Mouse (Mus musculus): ENCODE results near the gene Lman2l.

The Lman2l gene

DNA sequence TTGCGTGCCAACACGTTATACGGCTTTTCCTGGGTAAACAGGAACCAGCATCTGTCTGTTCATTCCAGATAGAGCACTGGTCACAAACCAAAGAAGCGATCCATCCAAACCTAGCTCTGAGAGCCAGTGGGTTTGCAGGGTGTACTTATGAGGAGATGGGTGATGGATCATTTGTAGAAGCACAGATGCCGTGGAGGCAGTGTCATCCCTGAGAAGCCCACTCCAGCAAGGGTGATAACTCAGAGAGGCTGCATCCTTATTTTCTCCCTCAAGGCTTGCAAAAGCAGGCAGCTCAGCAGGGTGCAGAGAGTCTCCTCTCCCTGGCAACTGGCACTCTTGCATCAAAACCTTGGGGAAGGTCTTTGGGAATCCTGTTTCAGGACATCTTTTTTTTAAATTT is 13.1 kb upstream of the Lman2l start:
- no peak for DNase-seq (ENCODE audit: low read depth)

DNA sequence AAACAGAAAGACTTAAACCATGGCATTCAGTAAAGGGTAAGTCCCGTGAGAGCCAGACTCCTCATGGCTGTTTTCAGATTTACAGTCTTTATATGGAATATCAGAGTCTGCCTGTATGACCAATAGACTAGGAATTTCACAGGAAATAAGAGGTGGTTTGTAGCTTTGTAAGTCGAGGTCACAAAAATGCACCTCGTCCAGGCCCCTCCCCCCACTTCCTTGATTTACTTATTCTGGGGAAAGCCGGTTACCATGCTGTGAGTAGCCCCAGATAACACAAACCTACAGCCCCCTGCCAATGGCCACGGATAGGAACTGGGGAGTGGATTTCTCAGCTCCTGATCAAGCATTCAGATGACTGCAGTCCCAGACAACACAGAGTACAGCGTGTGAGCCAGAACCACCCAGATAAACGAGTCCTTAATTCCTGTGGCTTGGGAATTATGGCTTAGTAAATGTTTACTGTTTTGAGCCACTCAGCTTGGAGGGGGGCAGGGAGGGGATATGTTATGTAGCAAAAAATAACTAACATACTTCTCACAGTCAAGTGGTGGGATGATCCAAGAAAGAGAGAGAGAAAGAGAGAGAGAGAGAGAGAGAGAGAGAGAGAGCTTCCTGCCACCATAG is 12.4 kb upstream of the Lman2l start:
- DNase-seq (ENCODE audit: low read depth), result no peak

DNA sequence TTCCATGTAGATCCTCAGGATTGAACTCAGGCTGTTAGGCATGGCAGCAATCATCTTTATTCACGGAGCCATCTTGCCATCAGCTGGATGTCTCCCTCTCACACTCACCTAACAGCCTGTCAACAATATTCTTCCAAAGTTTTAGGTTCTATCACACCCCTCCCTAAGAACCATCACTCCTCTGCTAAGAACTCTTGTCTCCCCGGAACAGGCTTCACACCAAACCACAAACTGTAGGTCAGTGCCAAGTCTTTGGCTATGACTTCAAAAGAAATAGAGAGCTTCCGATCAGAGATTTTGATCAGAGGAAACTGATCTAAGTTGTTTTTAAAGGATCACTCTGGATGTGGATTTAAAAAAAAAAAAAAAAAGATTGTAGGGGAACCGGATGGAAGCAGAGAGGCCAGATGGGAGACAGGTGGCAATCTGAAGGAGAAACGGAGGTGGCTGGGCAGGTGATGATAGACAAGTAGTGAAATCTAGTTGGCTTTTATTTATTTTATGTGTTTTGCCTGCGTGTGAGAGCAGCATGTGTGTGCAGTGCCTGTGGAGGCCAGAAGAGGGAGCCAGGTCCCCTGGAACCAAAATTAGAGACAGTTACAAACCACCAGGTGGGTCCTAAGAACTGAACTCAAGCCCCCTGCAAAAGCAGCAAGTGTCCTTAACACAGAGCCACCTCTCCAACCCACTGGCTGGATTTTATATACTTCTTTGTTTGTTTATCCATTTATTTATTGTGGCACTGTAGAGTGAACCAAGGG is 9.2 kb upstream of the Lman2l start:
- no peak for DNase-seq (ENCODE audit: low read depth)

DNA sequence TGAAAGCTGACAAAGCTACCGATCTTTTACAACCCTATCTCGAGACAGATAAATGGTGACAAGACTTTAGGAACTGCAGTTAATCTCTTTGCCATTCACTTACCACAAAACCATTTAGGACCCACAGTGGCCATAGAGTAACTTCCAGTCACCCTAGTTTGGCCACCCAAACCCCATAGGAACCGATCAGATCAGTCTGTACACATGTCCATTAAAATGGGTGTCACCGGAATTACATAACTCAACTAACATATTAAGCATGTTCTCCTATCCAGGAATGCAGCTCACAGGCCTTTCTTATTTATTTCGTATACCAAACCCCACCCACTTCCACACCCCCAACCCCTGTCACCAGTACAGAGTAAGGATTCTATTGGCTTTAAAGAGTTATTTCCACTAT is 1.8 kb upstream of the Lman2l start:
- no peak for DNase-seq (ENCODE audit: low read depth)

DNA sequence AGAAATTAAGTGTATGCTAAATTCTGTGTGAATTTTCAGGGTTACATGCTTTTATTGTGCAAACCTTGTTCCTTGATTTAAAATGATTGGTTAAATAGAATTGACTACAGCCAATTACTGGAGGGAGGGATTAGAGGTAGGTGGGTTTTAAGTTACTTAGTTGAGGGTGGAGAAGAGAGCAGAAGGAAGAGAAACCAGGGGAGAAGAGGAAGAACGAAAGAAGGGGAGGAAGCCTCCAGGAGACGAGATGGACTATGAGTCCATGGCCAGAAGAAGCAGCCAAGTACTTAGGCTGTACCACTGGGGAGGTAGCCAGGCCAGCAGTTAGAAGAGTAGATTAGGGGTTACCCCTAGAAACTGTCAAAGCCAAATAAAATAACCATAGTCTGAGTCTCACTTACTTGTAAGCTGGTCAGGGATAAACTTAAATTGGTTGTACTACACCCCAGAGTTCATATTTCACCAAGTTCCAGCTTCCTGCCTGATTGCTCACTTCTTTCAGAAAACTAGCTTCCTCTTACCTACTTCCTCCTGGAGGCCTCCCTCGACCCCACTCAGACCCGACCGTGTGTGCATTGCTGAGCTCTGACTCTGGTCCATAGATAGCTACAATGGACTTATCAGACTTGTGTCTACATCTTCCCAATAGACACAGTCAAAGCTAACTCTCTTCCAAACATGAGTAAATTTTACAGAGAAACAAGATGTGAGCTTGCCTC is 1.2 kb upstream of the Lman2l start:
- DNase-seq (ENCODE audit: low read depth), result no peak

DNA sequence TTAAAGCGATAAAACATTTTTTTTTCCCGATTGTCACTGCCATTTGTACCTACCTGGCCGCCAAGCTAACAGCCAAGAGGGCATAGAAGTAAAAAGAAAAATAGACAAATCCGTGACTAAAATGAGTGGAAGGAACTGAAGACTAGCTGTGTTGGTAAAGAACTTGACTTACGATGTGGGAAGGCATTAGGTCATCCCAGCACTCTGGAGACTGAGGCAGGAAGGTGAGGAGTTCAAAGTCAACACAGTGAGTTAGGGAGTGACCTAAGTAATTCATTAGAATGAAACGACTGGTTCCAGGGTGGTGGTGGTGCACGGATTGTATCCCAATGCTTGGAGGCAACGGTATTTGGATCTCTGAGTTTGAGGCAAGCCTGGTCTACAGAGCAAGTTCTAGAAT is 437 bp upstream of the Lman2l start:
- DNase-seq (ENCODE audit: low read depth), result no peak

DNA sequence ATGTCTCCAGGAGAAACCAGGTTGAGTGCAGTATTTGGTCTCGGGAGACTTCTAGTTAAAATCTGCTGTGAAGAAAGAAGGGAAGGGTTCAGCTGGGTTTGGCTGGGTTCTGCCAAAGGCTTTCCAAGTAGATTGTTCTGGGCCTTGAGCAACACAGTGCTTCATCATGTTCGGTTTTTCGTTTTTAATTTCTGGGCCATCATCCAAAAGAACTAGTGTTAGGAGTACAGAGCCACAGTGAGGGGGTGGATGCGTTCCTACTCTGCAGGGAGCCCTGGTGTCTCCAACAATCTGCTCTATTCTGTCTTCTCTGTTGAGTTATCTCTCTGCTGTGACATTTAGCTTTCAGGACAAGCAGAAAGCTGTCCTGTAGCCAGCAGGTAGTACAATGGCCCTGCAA is 4.0 kb downstream of the Lman2l start:
- DNase-seq (ENCODE audit: low read depth), result no peak

DNA sequence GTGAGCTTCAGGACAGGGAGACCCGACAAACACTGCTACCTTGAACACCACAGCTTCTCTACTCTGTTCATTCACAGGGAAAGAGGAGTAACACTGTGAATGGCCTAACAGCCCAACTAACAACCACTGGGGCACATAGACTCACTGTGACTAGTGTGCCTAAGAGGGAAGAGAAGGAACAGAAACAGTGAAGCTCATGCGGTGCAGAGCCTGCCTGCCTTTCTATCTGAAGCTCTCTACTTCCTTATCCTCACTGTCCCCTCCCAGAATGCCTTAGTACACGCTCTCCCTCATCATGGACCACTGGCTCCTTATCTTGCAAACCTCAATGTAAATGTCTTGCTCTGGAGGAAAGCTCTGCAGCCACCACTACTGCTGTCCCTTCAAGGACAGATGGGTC is 7.8 kb downstream of the Lman2l start:
- no peak for DNase-seq (ENCODE audit: low read depth)

DNA sequence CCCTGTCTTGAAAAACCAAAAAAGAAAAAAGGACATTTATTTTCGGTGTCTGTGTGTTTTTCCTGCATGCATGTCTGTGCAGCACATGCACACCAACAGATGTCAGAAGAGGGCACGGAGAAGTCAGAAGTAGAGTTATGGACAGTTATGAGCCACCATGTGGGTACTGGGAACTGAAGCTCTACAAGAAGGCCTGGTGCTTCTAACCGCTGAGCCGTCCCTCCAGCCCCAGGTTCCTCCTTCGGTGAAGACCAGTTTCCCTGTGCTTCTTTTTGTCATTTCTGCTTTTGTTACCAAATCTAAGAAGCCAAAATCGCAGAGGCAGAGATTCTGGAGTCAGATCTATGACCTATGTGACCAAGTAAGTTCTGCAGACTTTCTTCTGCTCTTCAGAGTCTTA is 8.6 kb downstream of the Lman2l start:
- no peak for DNase-seq (ENCODE audit: low read depth)

DNA sequence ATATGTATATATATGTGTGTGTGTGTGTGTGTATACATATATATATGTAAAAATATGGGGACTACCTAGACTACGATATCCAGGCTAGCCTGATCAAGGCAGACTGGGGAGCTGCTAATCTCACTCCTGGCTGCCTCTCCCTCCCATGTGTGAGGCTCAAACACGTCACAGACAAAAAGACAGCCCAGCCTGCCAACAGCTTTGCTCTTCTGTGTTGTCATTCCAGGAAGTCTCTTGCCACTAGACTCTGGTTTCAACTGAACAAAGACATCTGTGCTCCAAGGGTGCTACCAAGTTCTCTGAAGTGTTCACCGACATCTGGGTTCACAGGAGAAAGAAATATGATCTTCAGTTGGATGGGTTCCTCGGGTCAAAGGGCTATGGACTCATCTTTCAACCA is 10.0 kb downstream of the Lman2l start:
- no peak for DNase-seq (ENCODE audit: low read depth)

DNA sequence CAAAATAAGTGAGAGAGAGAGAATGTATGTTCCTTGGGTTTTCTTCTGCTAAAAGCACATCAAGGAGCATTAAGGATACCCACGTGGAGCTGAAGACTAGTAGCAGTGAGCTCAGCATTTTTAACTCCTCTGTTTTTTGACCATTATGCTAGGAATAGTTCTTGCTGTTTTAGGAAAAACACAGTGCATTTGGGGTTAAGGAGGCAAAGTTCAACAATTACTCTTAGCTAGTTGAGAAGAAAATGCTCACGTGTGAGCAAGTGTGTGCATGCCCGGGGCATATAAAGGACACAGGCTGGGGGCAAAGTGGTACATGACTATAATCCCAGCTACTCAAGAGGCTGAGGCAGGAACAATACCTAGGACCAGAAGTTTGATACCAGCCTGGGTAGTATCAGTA is 11.5 kb downstream of the Lman2l start:
- no peak for DNase-seq (ENCODE audit: low read depth)

DNA sequence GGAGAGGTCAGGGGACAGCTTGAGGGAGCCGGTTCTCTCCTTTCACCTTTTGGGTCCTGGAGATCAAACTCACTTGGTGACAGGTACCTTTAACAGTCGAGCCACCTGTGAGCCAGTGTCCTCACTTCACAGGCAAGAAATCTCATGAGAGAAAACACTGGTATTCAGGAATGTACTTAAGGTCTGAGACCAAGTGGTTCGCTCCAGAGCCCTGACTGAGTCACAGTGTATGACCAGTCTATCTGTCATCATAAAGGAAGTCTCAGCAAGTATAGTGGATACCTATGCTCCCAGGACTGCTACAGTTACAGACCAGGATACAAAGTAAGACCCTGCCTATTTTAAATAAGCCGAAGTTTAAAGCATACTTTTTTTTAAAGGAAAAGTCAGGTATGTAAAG is 12.1 kb downstream of the Lman2l start:
- DNase-seq (ENCODE audit: low read depth), result no peak

DNA sequence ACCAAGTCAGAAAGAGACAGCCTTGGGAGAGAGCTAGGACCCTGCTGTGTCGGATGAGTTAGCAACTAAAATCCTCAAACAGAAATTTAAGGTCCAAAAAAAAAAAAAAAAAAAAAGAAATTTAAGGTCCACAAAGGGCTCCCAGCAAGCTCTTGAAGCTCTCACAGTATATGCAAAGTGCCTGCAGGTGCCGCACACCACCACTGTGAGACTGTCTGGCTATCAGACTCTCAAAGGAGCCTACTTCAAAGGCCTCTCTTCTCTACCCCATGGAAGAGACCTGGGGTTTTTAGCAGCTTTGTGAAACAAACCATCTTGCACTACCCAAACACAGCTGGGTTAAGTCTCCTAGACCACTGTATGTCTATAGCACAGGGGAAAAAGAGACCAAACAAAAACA is 15.6 kb downstream of the Lman2l start:
- no peak for DNase-seq (ENCODE audit: low read depth)

DNA sequence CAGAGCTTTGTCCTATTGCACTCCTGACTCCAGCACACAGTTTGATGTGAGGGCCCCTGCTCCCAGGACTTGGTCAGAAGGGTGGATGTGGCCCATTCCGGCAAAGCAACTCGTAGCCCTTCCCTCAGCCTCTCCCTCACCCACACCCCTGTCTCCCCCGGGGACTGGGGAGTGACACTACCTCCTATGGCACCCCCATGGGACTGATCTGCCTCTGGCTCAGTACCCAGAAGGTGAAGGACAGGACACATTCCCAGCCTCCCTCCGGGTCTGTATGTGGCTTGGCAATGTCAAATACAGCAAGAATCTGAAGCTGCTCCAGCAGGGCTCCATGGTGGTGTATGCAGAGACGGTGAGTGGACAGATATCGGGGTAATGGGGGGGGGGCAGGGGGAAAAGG is 40.5 kb downstream of the Lman2l start:
- DNase-seq (ENCODE audit: low read depth), result no peak

DNA sequence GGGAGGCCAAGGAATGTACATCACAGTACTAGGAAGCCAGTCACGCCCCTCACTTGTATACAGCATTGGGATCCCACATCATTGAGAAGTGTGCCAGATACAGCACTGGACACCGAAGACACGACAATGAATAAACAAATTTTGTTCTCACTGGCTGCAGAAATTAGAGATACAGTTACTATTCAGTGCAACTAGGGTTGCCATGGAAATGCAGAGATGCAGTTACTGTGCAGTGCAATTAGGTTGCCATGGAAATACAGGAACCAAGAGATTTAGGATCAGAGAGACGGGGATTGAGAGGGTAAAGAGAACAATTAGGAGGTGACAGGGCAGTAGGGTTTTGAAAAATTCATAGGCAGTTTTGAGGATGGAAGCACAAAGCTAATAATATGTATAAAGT is 43.6 kb downstream of the Lman2l start:
- no peak for DNase-seq (ENCODE audit: low read depth)

DNA sequence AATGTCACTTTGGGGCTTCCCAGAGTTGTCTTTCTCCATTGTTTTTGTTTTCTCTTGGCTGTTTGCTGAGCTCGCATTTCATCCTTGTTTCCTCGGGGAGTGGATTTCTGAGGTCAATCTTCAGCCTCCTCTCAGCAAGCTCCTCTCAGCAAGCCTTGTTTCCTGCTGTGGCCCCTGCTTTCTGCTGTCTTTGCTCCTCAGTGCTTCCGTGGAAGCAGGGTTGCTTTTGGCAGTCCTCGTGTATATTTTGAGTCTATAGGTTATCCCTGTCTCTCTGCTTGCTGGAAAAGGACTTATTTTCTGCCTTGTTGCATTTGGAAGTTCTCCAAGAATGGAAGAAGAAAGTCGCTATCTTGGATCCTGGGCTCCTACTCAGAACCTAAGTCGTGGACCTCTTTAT is 48.0 kb downstream of the Lman2l start:
- DNase-seq (ENCODE audit: low read depth), result no peak

DNA sequence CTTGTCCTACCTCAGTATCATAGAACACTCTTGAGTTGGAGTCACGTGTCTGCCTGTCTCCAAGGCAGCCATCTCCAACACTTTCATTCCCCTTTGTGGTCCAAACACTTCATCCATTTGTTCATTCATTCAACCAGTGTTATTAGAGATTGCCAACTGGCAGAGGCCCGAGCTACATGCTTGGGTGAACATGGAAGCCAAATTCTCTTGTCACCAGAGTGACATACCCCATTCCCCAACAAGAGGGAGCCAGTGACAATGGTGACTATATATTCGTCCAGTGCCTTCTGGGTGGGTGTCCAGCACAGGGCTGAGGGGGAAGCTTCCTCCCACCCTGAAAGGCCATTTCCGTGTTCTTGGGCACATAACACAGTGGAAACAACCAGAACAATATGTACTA is 65.5 kb downstream of the Lman2l start:
- no peak for DNase-seq (ENCODE audit: low read depth)

DNA sequence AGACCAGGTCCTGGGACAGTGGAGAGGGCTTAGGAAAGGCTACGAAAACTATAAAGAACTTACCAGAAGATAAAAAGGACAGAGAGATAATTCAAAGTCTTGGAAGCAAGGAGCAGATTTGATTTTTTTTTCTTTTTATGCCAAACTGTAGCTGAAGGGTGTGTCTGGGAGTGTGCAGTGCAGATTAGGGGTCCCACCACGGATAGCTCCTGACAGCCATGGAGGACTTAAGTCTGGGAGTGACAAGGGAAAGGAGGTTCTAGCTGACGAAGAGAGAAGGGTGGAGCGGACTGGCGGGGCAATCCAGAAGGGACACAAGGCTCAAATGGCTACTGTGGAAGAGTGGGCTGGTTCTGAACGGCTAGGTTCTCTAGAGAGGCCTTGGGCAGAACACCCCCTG is 66.2 kb downstream of the Lman2l start:
- no peak for DNase-seq (ENCODE audit: low read depth)

DNA sequence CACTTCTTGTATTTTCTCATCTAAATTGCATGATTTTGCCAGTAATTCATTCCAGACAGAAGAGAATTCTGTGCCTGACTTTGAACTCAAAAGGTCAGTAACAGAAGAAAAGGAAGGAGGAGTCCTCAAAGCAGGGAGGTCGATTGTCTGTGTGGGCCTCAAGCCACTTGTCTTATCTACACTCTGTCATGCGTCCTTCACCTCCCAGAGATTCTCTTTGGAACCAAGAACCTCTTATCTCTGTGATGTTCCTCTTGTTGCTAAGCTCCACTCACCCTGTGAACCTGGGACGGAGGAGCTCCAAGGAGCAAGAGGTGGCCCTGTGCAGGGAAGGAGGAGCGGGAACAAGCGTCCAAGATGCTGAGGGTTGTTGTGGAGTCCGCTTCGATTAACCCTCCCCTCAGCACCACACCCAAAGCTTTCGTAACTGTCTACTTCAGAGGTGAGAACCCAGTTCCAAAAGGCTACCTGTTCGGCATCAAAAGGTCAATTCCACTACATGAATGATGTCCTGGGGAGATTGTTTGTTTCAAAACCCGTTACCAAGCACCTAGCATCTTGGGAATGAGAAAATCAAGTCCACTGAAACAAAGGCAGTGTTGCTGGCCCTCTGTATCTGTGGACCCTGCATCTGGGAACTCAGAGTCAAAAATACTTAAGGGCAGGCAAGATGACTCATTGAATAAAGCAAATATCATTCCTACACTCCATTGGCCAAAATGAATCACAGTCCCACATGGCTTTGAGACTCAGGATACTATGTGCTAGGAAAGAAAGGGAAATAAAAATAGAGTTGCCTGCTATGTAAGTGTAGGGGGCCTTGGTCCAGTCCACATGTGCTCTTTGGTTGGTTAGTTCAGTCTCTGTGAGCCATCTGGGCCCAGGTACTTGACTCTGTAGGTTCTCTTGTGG is 72.9 kb downstream of the Lman2l start, which contains the start of gene Fer1l5:
Gene Fer1l5 (plus strand): TSS at position 358 of the 912 bp plus-strand sequence.
- no peak for DNase-seq (ENCODE audit: low read depth)

DNA sequence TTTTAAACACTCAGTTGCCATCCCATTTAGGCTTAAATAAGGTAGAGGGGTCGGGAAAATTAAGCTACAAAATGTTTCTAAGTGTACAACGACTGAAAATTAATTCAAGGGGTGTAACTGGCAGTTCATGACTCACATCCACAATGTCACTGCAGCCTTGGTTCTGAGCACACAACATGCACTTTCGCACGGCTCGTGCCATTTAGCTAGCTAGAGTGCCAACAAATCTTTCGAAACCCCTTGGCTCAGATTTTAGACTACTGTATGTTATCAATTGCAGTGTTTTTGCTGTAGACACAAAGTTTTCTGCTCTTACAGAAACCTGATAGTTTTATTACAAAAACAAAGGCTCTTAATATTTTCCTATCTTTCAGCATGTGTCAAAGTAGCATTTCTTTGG is 74.2 kb downstream of the Lman2l start:
- no peak for DNase-seq (ENCODE audit: low read depth)

Measured in c-Kit-positive CD71-negative TER-119-negative erythroid progenitor cells, embryonic 14.5 days (primary cell).